Mouse (Mus musculus) left cerebral cortex, postnatal 4 days (tissue): Measurements from ENCODE around the gene Nek6. TPM values are rescaled to one million over a fixed set of nuclear protein-coding genes. Genes with fewer than 3 reads are reported as not detected.

Source experiments
- DNase-seq: peaks from one replicate; pipeline ENCODE4 v3.0.0-alpha.2; 2022
- intact Hi-C: fragments of 180-260 bp; cut with DNase I; formaldehyde crosslinking; loops from one replicate; pipeline ENCODE4 v1.15.1; 2025
- microRNA-seq: library from miRNA; unstranded; fragments of <30 nt; microRNA quantifications from one replicate; pipeline ENCODE4 v1.2.0, GENCODE M21; 2022
- total RNA-seq, 2 experiments: library from RNA; stranded (reverse); gene quantifications; 2 replicates each; pipeline ENCODE4 v1.2.3; 2021

Nek6 gene
- total RNA-seq, 2 experiments from 2014 or later, result 29.0 to 33.7 TPM

GRCm38 (mm10) chr2:38616072-38616471 is 104.6 kb downstream of the Nek6 start:
- peak; percentile 30 for DNase-seq
- intact Hi-C loops, result no loop called here

GRCm38 (mm10) chr2:38616956-38617872 is 105.8 kb downstream of the Nek6 start:
- DNase-seq, result no peak
- intact Hi-C loops, result no loop called here

- DNase-seq, result no peak
- intact Hi-C loops, result no loop called here
These were observed 108.3 kb downstream of the Nek6 start for GRCm38 (mm10) chr2:38619777-38620176.

GRCm38 (mm10) chr2:38621076-38621475 is 109.6 kb downstream of the Nek6 start:
- intact Hi-C loops, result no loop called here
- no peak for DNase-seq

GRCm38 (mm10) chr2:38621610-38622021 is 110.2 kb downstream of the Nek6 start:
- intact Hi-C loops, result no loop called here
- peak; percentile 53 for DNase-seq

GRCm38 (mm10) chr2:38623411-38623810 is 112.0 kb downstream of the Nek6 start:
- intact Hi-C loops, result no loop called here
- no peak for DNase-seq

GRCm38 (mm10) chr2:38623821-38624590 is 112.6 kb downstream of the Nek6 start:
- intact Hi-C loops, result no loop called here
- no peak for DNase-seq

GRCm38 (mm10) chr2:38628801-38629200 is 117.4 kb downstream of the Nek6 start:
- DNase-seq, result no peak
- intact Hi-C loops, result no loop called here

GRCm38 (mm10) chr2:38629451-38629850 is 118.0 kb downstream of the Nek6 start:
- intact Hi-C loops, result no loop called here

GRCm38 (mm10) chr2:38630574-38630973 is 119.1 kb downstream of the Nek6 start:
- intact Hi-C loops, result no loop called here
- DNase-seq, result no peak

More at GRCm38 (mm10) chr2:38629451-38629850, 118.0 kb downstream of the Nek6 start:
- no peak for DNase-seq

- no peak for DNase-seq
- intact Hi-C loops, result no loop called here
These were observed 126.3 kb downstream of the Nek6 start for GRCm38 (mm10) chr2:38637716-38638267.

- no peak for DNase-seq
- intact Hi-C loops, result loop anchor here (5.0 kb wide), 1 partner anchor 221 kb away; no protein-coding TSS in a partner anchor
These were observed 130.3 kb downstream of the Nek6 start for GRCm38 (mm10) chr2:38641761-38642160.

- intact Hi-C loops, result loop anchor here (5.0 kb wide), 1 partner anchor 218 kb away; no protein-coding TSS in a partner anchor
- DNase-seq, result peak; percentile 91
These were observed 132.4 kb downstream of the Nek6 start, which contains the start of gene Psmb7 for GRCm38 (mm10) chr2:38643625-38644427. Psmb7 (minus strand) TSS chr2:38644087.

Small RNAs within 50 kb of the gene (microRNA-seq; reads per million reads assigned to microRNA genes)
- not detected for gene Gm27634

Other genes starting within 250 kb of the Nek6 start
- gene Dennd1a, start 224.3 kb upstream of the Nek6 start, total RNA-seq, result 10 to 100 TPM; 70.7 to 75.7 TPM
- gene Lhx2, start 172.4 kb upstream of the Nek6 start, total RNA-seq, result 100 to 1,000 TPM; 110 to 128 TPM
- 100 to 1,000 TPM; 231 to 253 TPM for gene Psmb7, start 132.4 kb downstream of the Nek6 start, total RNA-seq
- gene Nr5a1, start 202.9 kb downstream of the Nek6 start, total RNA-seq, result under 1 TPM in 1 of 2 experiments, not detected in 1; 0.14 TPM